Mouse (Mus musculus) hindbrain, embryonic 14.5 days (tissue): ENCODE measurements around the gene Tmem164. TPM values are rescaled to one million over a fixed set of nuclear protein-coding genes. Genes with fewer than 3 reads are reported as not detected.

ENCODE experiments used
- microRNA counts: library from miRNA; unstranded; fragments of <30 nt; microRNA quantifications from one replicate; lab custom pipeline; 2016
- microRNA-seq: library from miRNA; unstranded; fragments of <30 nt; microRNA quantifications from one replicate; pipeline ENCODE4, GENCODE M21; 2016
- polyA plus RNA-seq: library from polyadenylated mRNA; unstranded; fragments of >200 nt; fragmentation: Nextera tagmentation; extraction: Ambion mirVana; gene quantifications from 2 replicates; pipeline ENCODE4 v1.2.1, GENCODE M21; 2014

The Tmem164 gene
- polyA plus RNA-seq, 1 experiment from 2014 or later = 16.6 TPM

MicroRNA genes within 50 kb of the gene (microRNA counts, 519-probe panel; counts per million panel counts)
- 4,214 counts per million, percentile 34 among the panel's probes with 10 or more counts for microRNA mmu-miR-652 (lab: Ali Mortazavi, UCI)

Small RNA genes lying within 50 kb of the gene (microRNA-seq; reads per million reads assigned to microRNA genes)
- gene Mir652 = 4,074 reads per million, percentile 89 among the genes with 10 or more reads in this experiment
